Mouse (Mus musculus) spleen, adult 2 months (tissue): ENCODE measurements at regions not wholly inside any gene's neighbourhood (a gene's known extent, or its start where the extent isn't known, plus 50 kb on each side); places are given as distances from the start of the nearest gene placed in this dataset.

ENCODE experiments used
- CTCF ChIP-seq: fragments of 200-500 bp; IDR thresholded peaks from 2 replicates; pipeline ENCODE4 v1.5.1; 2011; ENCODE audit warnings: mild to moderate bottlenecking, inconsistent platforms; ENCODE audit not compliant: insufficient read depth, insufficient read length, insufficient replicate concordance; ENCODE audit errors: extremely low read depth
- POLR2A ChIP-seq: fragments of 200-500 bp; IDR thresholded peaks from 2 replicates; pipeline ENCODE4 v1.6.1; 2011; ENCODE audit warnings: low read depth, low read length, inconsistent platforms

DNA sequence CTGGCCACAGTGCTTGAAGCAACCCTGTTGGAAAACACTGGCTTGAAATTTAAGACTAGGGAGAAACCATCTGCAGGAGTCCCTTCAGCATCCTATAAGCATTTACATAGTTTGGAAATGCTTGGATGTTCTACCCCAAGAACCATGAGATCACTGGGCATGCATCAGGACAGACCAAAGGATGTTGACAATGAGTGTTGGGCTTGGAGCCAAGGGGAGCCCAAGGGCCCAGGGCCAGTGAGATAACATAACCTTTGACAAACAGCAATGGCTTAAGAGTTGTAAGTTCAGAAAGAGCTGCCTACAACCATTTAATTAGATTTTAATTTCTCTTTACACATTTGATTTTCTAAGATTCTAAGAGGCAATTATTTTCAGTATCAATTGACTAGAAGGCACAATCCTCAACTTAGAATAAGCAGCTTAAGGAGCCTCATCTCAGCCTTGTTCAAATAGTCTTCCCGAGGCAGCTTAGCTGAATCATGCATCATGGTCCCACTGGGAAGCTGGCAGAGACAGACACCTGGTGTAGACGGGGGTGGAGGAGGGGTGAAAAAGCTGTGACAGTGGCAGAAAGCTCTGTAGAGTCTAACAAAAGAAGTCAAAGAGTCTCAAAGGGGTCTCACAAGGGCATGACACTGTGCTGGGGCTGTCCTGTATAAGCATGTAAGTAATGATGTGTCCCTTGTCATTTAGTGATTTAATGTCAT is 462.1 kb downstream of the Fut8 start:
- no peak for TF ChIP-seq CTCF
- TF ChIP-seq POLR2A, result no peak
